Mouse (Mus musculus) skeletal muscle tissue, adult 2 months (tissue): ENCODE data around the gene Pik3ip1.

Experiments
- DNase-seq: peaks from one replicate; pipeline ENCODE4 v3.0.0-alpha.2; 2012; ENCODE audit warnings: low read depth, low spot score

Gene Pik3ip1

GRCm38 (mm10) chr11:3336602-3337001 is 6.4 kb downstream of the Pik3ip1 start:
- DNase-seq, result no peak

- no peak for DNase-seq
Observed at GRCm38 (mm10) chr11:3337173-3337955, 7.2 kb downstream of the Pik3ip1 start.

GRCm38 (mm10) chr11:3337961-3338360 is 7.8 kb downstream of the Pik3ip1 start:
- no peak for DNase-seq

- no peak for DNase-seq
Observed at GRCm38 (mm10) chr11:3341476-3341875, 11.3 kb downstream of the Pik3ip1 start.

GRCm38 (mm10) chr11:3344916-3345315 is 14.7 kb downstream of the Pik3ip1 start:
- no peak for DNase-seq

GRCm38 (mm10) chr11:3346351-3346750 is 16.1 kb downstream of the Pik3ip1 start:
- no peak for DNase-seq

- peak; percentile 77 for DNase-seq
Observed at GRCm38 (mm10) chr11:3347091-3347834, 17.1 kb downstream of the Pik3ip1 start.

GRCm38 (mm10) chr11:3347835-3348195 is 17.6 kb downstream of the Pik3ip1 start:
- DNase-seq, result no peak

GRCm38 (mm10) chr11:3348576-3349342 is 18.6 kb downstream of the Pik3ip1 start:
- DNase-seq, result no peak

- DNase-seq, result no peak
Observed at GRCm38 (mm10) chr11:3349343-3349695, 19.1 kb downstream of the Pik3ip1 start.

GRCm38 (mm10) chr11:3352131-3352530 is 21.9 kb downstream of the Pik3ip1 start:
- no peak for DNase-seq

- no peak for DNase-seq
Observed at GRCm38 (mm10) chr11:3352990-3353585, 22.9 kb downstream of the Pik3ip1 start.

GRCm38 (mm10) chr11:3362854-3363253 is 32.7 kb downstream of the Pik3ip1 start:
- DNase-seq, result no peak

GRCm38 (mm10) chr11:3366411-3366810 is 36.2 kb downstream of the Pik3ip1 start:
- no peak for DNase-seq

GRCm38 (mm10) chr11:3368983-3369382 is 38.8 kb downstream of the Pik3ip1 start:
- DNase-seq, result no peak

GRCm38 (mm10) chr11:3369449-3369848 is 39.2 kb downstream of the Pik3ip1 start:
- DNase-seq, result no peak

- DNase-seq, result no peak
Observed at GRCm38 (mm10) chr11:3370162-3370561, 40.0 kb downstream of the Pik3ip1 start.

- DNase-seq, result peak; percentile 72
Observed at GRCm38 (mm10) chr11:3370928-3371598, 40.9 kb downstream of the Pik3ip1 start.

GRCm38 (mm10) chr11:3371599-3372295 is 41.5 kb downstream of the Pik3ip1 start:
- DNase-seq, result no peak

GRCm38 (mm10) chr11:3373591-3374292 is 43.5 kb downstream of the Pik3ip1 start:
- no peak for DNase-seq
